Mouse (Mus musculus) olfactory bulb, adult 2 months (tissue): ENCODE results near the gene Efcab3.

ENCODE experiments used
- CTCF ChIP-seq: fragments of 200-500 bp; IDR thresholded peaks from 2 replicates; pipeline ENCODE4 v1.5.1; 2012; ENCODE audit warnings: low read depth, mild to moderate bottlenecking, low read length, moderate library complexity; ENCODE audit not compliant: insufficient read depth
- POLR2A ChIP-seq: fragments of 200-500 bp; IDR thresholded peaks from 2 replicates; pipeline ENCODE4 v1.6.1; 2012; ENCODE audit warnings: mild to moderate bottlenecking, low read depth, low read length, moderate library complexity; ENCODE audit not compliant: insufficient read depth

DNA sequence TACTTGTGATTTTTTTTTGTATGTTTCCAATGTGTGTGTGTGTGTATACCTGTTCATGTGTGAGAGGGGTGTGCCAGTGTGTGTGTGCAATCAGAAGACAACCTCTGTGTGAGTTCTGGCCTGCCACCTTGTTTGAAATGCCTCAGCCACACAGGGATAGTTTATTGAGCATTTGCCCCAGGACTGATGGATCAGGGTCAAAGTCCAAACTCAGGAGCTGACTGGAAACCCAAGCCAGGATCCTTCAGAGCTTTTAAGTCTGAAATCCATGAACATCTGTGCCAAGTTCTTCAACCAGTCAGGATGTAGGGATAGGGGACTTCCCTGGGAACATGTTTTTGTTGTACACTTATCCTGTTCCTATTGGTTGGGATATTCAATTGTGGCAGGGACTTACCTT lies 94.7 kb downstream of the Efcab3 start:
- TF ChIP-seq POLR2A = no peak
- no peak for TF ChIP-seq CTCF
